Mouse (Mus musculus) gastrocnemius, postnatal 10 days (tissue): ENCODE data around the gene Primpol. TPM values are rescaled to one million over a fixed set of nuclear protein-coding genes. Genes with fewer than 3 reads are reported as not detected.

Experiments
- DNase-seq: peaks from one replicate; pipeline ENCODE4 v3.0.0; 2021; ENCODE audit warnings: mixed read lengths
- long read RNA-seq, 2 experiments: library from polyadenylated mRNA; stranded (forward); transcript quantifications; one replicate each; pipeline ENCODE4 v2.0.0; 2021
- total RNA-seq, 2 experiments: library from RNA; stranded (reverse); gene quantifications; 2 replicates each; pipeline ENCODE4 v1.2.3; 2021

Gene Primpol
- 1 to 10 TPM; 5.1 TPM for total RNA-seq
- long read RNA-seq, experiment 1, partial matches to known transcripts: 0 of 2 reads
- long read RNA-seq, experiment 1, other reads (novel, unspliced or antisense): 1 of 2 reads
- long read RNA-seq, experiment 2, partial matches to known transcripts: 0 of 3 reads
- long read RNA-seq, experiment 2, other reads (novel, unspliced or antisense): 3 of 3 reads

DNA sequence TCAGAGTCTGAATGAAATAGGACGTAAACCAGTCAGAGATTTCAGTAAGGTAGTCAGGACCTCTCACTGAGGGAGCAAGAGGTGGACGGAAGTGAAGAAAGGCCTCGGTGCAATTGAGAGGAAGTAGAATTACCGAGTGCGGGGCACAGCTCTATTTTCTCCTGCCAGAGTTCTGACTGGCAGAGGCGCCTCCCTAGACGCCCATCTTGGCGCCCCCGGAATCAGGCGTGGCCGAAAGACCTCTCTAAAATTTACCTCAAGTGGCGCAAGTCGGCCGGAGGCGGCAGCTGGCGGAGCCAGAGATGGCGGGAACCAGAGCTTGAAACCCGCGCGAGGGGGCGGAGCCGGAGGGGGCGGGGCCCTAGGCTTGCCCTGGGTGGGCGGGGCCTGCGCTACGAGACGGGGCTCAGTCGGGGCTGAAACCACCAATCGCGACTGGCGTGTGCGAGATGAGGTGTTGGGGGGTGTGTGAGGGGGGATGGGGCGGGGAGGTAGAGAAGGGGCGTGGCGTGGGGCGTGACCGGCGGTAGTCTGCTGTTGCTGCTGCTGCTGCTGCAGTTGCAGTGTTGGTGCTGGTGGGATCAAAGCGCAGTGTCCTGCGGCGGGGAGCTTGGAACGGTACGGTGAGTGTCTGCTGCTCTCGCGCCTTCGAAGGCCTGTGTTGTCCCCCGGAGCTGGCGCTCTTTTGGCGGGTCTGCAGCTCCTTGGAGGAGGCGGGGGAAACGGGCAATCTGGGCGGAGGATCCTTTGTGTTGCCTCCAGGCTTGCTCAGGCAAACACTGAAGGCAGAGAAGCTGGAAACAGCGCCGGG, at the start of gene Primpol, which contains the start of gene Casp3:
TSS of gene Primpol (minus strand) at position 334 of the 811 bp plus-strand sequence.
TSS of gene Casp3 (plus strand) at position 413 of the 811 bp plus-strand sequence.
- peak; percentile 98 for DNase-seq

DNA sequence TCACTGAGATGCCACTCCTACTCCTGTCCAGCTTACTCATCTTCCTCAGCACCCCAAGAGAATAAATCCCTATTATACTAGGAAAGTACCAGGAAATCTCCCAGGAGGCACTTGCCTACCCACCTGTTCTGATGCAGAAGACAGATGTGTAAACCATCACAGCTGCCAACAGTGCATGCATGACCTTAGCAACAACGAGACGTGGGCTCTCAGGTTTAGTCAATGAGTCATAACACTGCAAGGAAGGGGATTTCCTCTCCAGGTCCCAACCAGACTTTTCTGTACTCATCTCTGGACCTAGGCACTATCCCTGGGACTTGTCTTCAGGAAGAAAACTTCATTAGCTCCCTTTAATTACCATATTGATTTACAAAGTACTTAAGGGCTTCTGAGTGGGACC, 38.9 kb upstream of the Primpol start:
- DNase-seq: no peak

DNA sequence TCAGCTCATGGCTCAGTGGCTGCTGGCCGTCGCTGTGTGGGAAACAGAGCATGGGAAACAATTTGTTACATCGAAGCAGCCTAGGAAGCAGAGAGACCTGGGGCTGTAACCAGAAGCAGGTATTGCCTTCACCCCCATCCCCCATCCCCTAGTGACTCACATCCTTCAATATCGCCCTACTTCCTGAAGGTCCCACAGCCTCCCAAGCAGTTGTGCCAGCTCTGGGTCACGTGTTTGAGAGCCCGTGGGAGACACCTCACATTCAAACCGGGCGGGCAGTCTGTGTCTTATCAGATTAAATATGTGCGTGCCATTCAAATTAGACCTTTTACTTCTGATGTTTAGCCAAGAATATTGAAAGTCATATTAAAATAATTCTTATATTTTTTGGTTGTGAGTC, 34.9 kb upstream of the Primpol start:
- DNase-seq: no peak

DNA sequence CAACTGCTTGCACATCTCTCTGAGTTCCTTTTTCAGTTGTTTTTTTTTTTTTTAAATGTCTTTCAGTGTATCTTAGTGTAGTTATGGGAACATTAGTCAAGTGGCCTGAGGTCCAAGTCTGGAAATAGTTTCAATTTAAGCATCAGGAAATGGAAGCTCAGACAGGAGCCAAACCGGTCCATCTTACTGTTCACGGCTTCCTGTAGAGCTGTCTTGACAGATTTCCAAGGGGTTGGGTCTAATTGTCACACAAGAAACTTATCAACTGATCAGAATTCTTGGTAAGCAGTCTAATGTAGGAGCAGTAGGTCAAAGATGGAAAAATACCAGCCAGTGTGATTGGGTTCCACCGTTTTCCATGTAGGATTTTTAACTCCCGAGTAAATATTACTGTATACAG, 31.4 kb upstream of the Primpol start:
- no peak for DNase-seq

DNA sequence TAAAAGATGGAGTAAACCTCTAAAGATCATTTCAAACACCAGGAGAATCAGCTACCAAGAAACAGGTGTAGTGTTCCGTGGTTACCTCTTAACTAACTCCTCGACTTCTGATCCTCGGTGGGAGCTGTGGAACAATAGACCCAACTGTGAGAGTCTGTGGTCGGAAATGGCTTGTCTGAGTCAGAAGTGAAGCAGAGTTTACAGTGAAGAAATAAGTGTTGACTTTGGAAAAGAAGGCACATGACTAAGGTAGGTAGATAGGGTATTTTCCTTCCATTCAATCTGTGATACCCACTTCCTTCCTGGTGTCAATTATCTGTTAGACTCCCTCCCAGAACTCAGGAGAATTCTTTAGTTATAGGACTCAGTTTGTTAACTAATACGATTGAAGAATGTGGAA, 24.3 kb upstream of the Primpol start:
- no peak for DNase-seq

DNA sequence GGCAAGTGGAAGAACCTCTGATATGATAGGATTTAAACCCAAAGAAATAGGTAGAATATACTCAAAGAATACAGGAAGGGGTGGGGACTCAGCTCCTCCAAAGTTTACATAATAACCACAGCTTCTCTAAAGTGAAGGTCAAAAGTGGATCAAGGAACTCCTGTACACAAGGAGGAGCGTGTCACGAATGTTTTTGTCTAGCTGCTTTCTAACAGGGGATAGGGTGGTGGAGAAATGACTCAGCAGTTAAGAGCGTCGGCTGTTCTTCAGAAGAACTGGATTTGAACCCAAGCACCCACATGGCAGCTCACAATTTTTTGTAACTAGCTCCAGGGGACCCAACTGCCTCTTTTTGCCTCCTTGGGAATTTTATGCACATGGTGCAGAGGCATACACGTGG, 22.8 kb upstream of the Primpol start:
- DNase-seq: no peak

DNA sequence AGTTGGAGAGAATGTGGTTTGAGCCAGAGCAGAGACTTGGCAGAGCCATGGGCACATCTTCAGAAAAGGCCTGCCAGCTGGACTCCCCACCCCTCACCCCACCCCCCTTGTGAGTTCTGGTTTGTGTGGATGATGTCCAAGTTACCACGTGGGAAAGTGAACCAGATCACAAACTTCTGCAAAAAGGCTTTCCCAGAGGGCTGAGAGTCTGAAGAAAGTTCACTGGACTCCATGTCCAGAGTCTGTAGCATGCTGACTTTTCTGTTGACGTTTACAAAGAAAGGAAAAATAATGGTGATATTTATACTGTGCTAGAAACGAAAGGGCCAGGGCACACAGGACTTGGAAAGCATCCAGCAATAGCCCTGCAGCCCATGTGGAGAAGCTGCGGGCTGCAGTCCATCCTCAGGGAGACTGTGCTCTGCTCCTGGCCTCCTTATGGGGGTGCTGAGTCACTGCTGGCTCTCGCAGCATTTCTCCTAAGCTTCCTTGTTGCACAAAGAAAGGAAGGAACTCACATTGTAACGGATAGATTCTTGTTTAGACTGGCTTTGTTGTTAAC, 22.1 kb upstream of the Primpol start:
- DNase-seq: peak; percentile 26

DNA sequence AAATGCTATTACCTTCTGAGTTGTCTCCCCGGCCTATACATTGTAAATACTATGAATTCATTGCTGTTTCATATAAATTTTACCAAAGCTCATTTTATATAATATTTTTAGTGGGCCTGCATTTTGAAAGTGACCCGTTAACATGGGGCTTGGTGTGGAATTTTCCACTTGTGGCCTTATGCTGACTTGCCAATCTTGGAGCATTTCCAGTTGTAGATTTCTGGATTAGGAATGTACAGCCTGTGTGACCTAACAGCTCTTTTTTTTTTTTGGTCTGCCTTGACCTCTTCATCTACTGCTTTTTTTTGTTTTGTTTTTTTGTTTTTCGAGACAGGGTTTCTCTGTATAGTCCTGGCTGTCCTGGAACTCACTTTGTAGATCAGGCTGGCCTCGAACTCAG, 13.9 kb upstream of the Primpol start:
- DNase-seq: no peak

DNA sequence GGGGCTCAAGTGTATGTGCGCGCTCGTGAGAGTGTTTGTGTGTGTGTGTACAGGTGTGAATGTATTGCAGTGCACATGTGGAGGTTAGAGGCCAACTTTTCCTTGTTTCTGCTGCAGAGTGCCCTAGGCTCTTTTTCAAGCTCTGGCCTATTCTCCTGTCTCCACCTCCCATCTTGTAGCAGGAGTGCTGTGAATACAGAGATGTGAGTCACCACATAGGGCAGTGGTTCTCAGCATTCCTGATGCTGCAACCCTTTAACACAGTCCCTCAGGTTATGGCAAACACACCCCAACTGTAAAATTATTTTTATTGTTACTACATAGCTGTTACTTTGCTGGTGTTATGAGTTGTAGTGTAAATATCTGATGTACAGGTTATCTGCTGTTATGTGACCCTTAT, 13.4 kb upstream of the Primpol start:
- no peak for DNase-seq

DNA sequence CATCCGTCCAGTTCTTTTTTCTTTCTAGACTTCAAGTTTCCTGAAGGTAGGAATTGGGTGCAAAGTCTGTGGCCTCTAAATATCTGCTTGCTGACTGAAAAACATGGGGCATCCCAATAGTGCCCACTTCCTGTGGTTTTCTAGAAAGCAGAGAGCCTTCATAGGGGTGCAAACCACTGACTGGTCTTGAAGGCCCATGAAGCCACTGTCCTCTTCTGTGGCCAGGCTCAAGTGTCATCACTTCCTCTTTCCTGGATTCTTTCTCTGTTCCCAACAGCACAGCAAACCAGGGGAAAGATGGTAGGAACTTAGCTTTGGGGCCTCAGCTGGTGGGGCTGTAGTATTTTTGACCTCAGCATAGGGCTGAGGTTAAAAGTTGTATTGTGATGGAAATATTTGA, 11.6 kb upstream of the Primpol start:
- DNase-seq: no peak

DNA sequence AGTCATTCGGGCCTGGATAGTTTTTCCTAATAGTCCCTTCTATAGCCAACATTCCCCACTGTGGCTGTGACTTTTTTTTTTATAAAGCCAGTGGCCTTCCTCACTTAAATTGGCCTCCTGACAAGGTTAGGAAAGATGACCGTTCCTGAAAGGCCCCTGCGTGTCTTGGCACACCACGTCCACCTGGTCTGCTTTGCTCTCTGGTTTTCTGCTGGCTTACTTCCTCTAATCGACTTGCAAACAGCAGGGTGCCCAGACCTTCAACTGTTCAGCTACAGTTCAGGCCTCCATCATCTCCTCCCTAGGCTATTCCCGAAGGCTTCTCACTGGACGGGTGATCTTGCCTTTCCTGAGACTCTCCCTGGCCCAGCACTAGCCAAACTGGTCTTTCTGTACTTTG, 10.9 kb upstream of the Primpol start:
- no peak for DNase-seq

DNA sequence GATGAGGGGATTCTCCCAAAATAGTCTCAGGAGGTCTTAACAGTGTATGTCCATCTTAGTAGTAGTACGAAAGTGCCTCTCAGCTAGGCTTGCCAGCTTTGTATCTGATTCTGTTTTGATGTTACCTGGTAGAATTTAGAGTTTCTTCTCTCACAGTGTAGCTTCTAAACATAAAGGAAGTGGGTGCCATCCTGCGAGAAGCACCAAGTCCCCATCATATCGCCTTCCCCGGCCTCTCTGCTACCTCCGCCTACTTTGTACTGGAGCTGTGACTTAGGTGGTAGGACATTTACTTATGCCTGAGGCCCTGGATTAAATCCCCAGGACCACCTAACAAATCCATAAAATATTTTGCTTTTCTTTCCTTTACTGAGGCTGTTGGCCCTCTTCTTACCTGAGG, 9.6 kb upstream of the Primpol start:
- no peak for DNase-seq

DNA sequence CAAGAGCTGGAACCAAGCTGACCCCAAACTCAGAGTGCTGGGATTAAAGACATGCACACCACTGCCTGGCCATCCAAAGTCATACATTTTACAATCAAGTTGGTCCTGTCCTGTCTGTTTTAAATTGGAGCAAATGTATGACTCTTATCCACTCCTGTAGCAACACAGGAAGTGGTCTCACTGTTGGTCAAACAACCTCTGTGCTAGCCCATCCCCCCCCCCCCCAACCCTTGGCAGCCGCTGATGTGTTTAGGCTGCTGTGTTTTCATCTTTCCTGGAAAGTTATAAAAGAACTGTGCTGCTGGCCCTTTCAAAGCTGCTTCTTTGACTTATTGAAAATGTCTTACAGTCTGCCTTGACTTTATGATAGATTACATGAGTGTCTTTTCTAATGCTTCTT, 8.2 kb upstream of the Primpol start:
- DNase-seq: no peak

DNA sequence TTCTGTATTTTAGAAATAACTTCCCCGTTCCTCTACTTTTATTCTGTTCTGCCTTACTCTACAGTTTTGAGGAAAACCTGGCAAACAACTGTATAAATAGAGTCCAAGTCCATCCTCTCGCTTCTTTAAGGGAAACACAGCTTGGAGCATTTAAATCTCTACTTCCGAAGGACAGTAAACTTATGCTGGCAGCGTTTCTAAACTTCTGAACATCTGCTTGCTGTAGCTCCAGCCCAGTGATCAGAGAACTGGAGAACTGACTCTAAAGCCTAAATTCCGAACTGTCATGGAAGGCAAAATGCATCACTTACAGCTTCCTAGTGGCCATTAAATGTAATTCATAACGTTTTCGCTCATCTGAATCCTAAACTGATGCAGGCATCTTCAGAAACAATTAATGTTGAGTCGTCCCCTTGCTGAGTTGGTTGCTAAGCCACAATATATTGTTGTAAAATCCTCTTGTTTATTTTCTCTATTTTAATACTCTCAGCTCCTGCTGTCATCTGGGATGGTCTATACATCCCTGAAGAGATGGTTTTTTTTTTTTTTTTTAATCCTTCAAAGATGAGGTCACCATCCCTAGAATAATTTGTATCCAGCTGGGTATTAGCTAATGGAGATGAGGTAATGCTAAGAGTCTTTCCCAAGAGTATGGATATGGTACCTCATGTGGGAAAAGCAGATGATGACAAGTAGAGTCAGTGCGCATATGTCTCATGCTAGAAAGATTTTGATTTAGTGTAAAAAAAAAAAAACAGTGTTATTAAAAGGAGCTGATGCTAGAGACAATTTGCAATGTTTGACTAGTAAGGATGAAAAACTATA, 5.6 kb upstream of the Primpol start:
- no peak for DNase-seq

DNA sequence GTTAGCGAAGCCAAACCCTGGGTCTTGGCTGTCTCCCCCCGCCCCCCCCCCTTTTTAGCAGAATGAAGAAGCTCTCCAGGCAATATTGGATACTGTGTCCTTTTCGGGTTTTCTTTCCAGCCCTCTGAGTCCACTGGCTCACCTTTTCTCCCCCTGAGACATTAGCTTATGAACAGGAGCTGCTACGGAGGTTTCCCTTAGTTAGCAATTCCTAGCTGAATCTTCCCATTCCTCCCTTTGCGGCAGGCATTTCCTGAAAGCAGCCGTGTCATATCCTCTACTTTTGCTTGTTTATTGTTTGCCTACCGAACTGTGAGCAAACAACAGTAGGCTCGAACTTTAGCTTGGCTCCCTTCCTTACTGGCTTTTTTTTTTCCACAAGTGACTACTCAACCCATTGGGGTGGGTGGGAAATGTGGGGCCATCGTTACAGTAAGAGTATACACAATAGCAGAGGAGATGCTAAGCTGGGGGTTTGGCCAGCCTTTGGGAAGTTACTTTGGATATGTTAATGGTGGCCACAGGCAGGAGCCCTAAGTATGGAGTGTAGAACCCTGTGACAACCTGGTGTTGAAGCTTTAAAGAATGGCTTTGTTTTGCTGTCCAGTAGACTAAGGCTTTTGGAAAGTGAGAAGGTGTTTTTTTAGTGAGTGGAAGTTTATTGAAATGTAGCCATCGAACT, 1.8 kb upstream of the Primpol start:
- DNase-seq: no peak

DNA sequence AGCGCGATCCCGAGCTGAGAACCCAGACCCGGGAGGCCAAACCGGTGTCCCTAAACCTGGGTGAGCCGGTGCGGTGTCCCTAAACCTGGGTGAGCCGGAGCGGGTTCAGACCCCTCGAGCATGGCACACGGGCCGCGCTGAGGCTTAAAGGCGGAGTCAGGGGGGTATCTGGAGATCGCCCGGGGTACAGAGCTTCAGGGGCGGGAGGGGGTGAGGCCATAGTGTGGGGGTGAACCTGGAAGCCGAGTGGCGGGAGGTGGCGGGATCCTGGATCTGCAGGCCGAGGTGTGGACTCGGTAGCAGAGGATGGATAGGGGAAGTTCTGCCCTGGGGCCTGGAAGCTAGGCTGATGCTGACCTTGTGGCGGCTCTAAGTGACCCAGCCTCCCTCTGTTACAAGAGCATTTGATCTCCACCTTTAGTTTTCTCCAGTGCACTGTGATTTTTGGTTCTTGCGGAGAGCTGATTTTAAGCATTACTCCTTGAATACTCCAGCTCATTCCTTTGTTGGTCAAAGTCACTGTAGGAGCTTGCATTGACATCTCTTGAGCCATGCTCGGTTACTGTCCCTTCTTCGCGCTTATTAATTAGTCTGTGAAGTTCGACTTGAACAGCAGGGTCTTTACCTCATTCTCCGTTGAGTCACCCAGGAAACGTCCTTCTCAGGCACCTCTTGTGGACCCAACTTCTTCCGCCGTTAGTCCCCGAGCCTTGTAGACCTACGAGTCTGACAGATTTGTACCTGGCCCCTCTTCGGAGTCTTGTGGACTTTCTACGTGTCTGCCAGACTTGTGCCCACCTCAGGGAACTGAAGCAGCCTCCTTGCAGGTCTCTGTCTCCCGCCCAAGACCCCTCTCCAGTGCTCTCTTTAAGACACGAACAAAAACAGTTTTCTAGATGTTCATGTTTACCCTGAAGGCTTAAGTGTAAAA, 943 bp upstream of the Primpol start:
- DNase-seq: no peak

DNA sequence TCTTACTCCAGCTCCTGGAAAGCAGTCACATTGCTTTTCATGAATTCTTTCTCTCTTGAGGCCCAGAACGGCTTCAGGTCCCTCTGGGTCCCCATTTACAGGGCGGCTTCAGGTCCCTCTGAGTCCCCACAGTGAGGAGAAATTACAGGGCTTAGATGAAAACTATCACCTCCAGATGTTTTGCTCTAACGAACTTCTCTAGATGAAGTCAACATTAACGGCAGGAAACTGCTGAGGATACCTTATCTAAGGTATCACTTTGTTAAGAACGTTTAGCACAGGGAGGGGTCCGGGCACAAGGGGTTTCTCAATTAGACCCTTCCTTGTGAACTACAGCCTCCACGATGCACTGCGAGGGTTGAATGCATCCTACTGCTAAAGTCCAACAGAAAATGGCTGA, 1.1 kb downstream of the Primpol start:
- DNase-seq: no peak

DNA sequence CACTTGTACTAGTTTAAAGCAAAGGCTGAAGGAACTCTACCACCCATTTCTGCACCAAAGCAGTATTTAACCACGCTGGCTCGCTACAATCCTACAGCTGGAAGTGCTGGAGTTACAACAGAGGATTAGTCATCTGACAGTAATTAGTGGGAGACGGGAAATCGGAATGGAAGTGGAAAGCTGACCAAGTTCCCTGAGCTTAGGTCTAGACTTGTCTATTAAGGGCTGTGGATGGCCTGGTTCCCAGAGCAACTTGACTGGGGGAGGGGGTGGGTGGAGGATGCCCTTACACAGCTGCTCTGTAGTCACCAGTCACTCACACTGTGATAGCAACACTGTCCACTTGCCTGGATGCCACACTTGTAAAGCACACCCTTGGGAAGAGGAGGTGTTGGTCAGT, 3.6 kb downstream of the Primpol start:
- peak; percentile 31 for DNase-seq

DNA sequence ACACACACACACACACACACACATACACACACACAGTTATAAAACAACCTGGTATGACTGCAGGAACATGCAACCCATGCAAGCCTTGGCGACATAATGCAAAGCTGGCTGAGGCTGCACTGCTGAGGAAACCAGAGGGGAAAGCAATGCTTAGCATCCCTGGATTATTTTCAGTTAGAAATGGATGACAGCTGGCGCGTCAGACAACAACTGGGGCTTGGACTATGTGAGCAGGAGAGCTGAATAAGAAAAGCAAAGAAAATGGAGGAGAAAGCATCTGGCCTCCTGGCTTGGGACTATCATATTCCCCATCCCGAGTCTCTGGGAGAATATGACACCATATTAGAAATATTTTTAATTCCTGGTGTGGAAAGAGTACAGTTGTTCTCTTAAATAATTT, 4.1 kb downstream of the Primpol start:
- peak; percentile 26 for DNase-seq

DNA sequence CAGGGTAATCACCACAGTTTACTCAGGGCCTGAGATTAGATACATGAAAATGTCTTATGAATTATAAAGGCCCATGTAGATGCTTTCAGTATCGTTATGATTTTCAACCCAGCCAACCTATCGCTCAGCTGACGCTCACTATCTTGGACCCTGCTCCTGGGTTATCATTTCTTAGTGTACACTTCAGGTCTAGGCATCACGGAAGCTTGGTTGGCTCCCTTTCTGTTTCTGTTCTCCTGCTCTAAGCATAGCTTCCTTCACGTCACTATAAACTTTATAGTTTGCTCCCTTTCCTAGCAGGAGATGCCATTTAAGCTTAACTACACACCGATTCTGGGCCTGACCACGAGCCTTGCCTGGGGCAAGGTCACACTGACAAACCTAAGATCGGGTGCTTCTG, 5.5 kb downstream of the Primpol start:
- DNase-seq: no peak

DNA sequence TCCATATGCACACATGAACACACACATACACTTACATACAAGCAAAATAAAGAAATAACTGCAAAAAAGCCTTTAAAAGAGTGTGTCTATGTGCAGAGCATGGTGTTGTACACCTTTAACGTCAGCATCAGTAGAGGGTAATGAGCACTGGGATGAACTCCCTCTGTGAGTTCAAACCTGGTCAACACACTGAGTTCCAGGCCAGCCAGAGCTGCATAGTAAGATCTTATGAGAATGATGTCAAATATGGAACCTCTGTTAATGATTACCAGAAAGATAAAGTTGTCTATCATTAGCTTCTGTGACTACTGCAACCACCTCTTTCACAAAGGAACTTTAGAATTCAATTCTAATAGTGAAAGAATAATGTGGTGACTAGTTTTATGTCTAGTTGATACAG, 10.1 kb downstream of the Primpol start:
- DNase-seq: no peak
